Mouse (Mus musculus) liver, embryonic 16.5 days (tissue): Measurements from ENCODE around the gene Olfr820. TPM values are rescaled to one million over a fixed set of nuclear protein-coding genes. Genes with fewer than 3 reads are reported as not detected.

Experiments
- ATAC-seq: fragments of 200-750 bp; cut with Nextera tagmentation; 2 replicates; pipeline ENCODE4 v1.8.0; 2017; ENCODE audit warnings: low read depth, mild to moderate bottlenecking, moderate number of reproducible peaks, moderate library complexity
- H3K27ac ChIP-seq: fragments of 300-500 bp; sonication (generic); 2 replicates; pipeline ENCODE4 v1.5.1; 2014; ENCODE audit warnings: mild to moderate bottlenecking, low read length
- H3K27me3 ChIP-seq: fragments of 300-500 bp; sonication (generic); 2 replicates; pipeline ENCODE4 v1.6.1; 2014; ENCODE audit warnings: low read depth, low read length, mixed read lengths; ENCODE audit not compliant: control insufficient read depth, insufficient read depth
- H3K36me3 ChIP-seq: fragments of 300-500 bp; sonication (generic); 2 replicates; pipeline ENCODE4 v1.6.1; 2014; ENCODE audit warnings: mild to moderate bottlenecking; ENCODE audit not compliant: control insufficient read depth, insufficient read depth
- H3K4me1 ChIP-seq: fragments of 300-500 bp; sonication (generic); 2 replicates; pipeline ENCODE4 v1.6.1; 2014; ENCODE audit warnings: low read depth, low read length, mixed read lengths; ENCODE audit not compliant: control insufficient read depth
- H3K4me2 ChIP-seq: fragments of 300-500 bp; sonication (generic); 2 replicates; pipeline ENCODE4 v1.6.1; 2014; ENCODE audit warnings: low read depth, low read length, mixed read lengths
- H3K4me3 ChIP-seq: fragments of 300-500 bp; sonication (generic); 2 replicates; pipeline ENCODE4 v1.5.1; 2014; ENCODE audit warnings: low read depth, mild to moderate bottlenecking, low read length
- H3K9ac ChIP-seq: fragments of 300-500 bp; sonication (generic); 2 replicates; pipeline ENCODE4 v1.6.1; 2014; ENCODE audit warnings: low read depth, low read length
- H3K9me3 ChIP-seq: fragments of 300-500 bp; sonication (generic); replicated peaks from 2 replicates; pipeline ENCODE4 v1.6.1; 2016; ENCODE audit warnings: low read length; ENCODE audit not compliant: control insufficient read depth
- WGBS: fragments of 180-500 bp; shearing (Covaris S2); extraction: QIAGEN DNeasy Blood & Tissue Kit; methylation state at CpG from one replicate; pipeline ENCODE4 v1.1.7; 2014; ENCODE audit not compliant: insufficient replicate concordance; 5-methylcytosine and 5-hydroxymethylcytosine counted together
- polyA plus RNA-seq: library from polyadenylated mRNA; unstranded; fragments of >200 nt; fragmentation: Nextera tagmentation; extraction: Ambion mirVana; gene quantifications from 2 replicates; pipeline ENCODE4 v1.2.1, GENCODE M21; 2015

Gene Olfr820
- polyA plus RNA-seq, 1 experiment from 2014 or later: not detected

DNA sequence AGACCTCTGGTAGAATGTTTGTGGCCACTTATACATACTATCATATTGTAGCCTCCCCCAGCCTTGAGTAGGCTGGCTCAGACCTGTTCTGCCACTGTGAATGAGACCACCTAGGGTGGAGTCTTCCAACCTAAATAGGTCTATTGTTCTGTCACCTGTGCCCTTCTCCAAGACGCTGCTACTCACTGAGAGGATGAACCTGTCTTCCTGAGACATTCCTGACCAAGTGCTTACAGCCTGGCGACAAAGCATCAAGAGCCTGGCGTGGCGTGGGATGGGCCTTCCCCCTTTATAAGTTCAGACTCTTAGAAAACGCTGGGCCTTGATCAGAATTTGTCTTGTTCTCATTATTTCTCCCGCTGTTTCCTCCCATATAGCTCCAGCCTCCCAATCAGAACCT is 24.7 kb downstream of the Olfr820 start:
- Histone ChIP-seq H3K27ac (no peak overlapping the region), H3K9me3 (no peaks in the 10 kb centered on the region), H3K4me1 (no peaks in the 10 kb centered on the region), H3K9ac (no peak overlapping the region), H3K4me2 (no peak overlapping the region), H3K27me3 (no peaks in the 10 kb centered on the region), H3K4me3 (no peak overlapping the region), H3K36me3 (no peaks in the 10 kb centered on the region)
- ATAC-seq: no peak
- WGBS: 49% methylated on average over 6 of the region's 6 CpGs

Other genes with a start within 250 kb of the Olfr820 start
- not detected in 2 replicates for gene Olfr808, start 247.1 kb upstream of the Olfr820 start, polyA plus RNA-seq
- gene Olfr809, start 238.0 kb upstream of the Olfr820 start, polyA plus RNA-seq: not detected in 2 replicates
- not detected in 2 replicates for gene Olfr810, start 217.7 kb upstream of the Olfr820 start, polyA plus RNA-seq
- gene Olfr811, start 208.2 kb upstream of the Olfr820 start, polyA plus RNA-seq: not detected in 2 replicates
- gene Olfr812, start 166.5 kb upstream of the Olfr820 start, polyA plus RNA-seq: not detected in 2 replicates
- not detected in 2 replicates for gene Olfr813, start 157.3 kb upstream of the Olfr820 start, polyA plus RNA-seq
- not detected in 2 replicates for gene Olfr814, start 132.8 kb upstream of the Olfr820 start, polyA plus RNA-seq
- not detected in 2 replicates for gene Olfr815, start 106.8 kb upstream of the Olfr820 start, polyA plus RNA-seq
- gene Olfr816, start 97.0 kb upstream of the Olfr820 start, polyA plus RNA-seq: not detected in 2 replicates
- not detected in 2 replicates for gene Olfr818, start 63.5 kb upstream of the Olfr820 start, polyA plus RNA-seq
- not detected in 2 replicates for gene Olfr819, start 45.4 kb upstream of the Olfr820 start, polyA plus RNA-seq
- not detected in 2 replicates for gene Olfr247, start 36.5 kb upstream of the Olfr820 start, polyA plus RNA-seq
- not detected in 2 replicates for gene Gm10310, start 27.6 kb upstream of the Olfr820 start, polyA plus RNA-seq
- gene Olfr821, start 17.7 kb downstream of the Olfr820 start, polyA plus RNA-seq: not detected in 2 replicates
- not detected in 2 replicates for gene Olfr822, start 58.6 kb downstream of the Olfr820 start, polyA plus RNA-seq
- gene Olfr823, start 102.8 kb downstream of the Olfr820 start, polyA plus RNA-seq: not detected in 2 replicates
- not detected in 2 replicates for gene Olfr824, start 117.4 kb downstream of the Olfr820 start, polyA plus RNA-seq
- gene Olfr825, start 154.1 kb downstream of the Olfr820 start, polyA plus RNA-seq: not detected in 2 replicates
- not detected in 2 replicates for gene Olfr826, start 171.6 kb downstream of the Olfr820 start, polyA plus RNA-seq
- not detected in 2 replicates for gene Olfr827, start 201.8 kb downstream of the Olfr820 start, polyA plus RNA-seq